Mouse (Mus musculus) hindbrain, embryonic 16.5 days (tissue): Measurements from ENCODE around the gene Rhoa. TPM values are rescaled to one million over a fixed set of nuclear protein-coding genes. Genes with fewer than 3 reads are reported as not detected.

Experiments
- ATAC-seq: fragments of 200-750 bp; cut with Nextera tagmentation; 2 replicates; pipeline ENCODE4 v1.8.0; 2017; ENCODE audit warnings: moderate TSS enrichment, moderate library complexity
- H3K27ac ChIP-seq: fragments of 300-500 bp; sonication (generic); 2 replicates; pipeline ENCODE4 v1.5.1; 2014; ENCODE audit warnings: low read depth, mild to moderate bottlenecking, control low read depth, low read length, moderate library complexity
- H3K27me3 ChIP-seq: fragments of 300-500 bp; sonication (generic); replicated peaks from 2 replicates; pipeline ENCODE4 v1.6.1; 2014; ENCODE audit warnings: low read length; ENCODE audit not compliant: control insufficient read depth, insufficient read depth
- H3K36me3 ChIP-seq: fragments of 300-500 bp; sonication (generic); 2 replicates; pipeline ENCODE4 v1.6.1; 2014; ENCODE audit warnings: mild to moderate bottlenecking, low read length, moderate library complexity, mixed read lengths; ENCODE audit not compliant: control insufficient read depth, insufficient read depth
- H3K4me1 ChIP-seq: fragments of 300-500 bp; sonication (generic); 2 replicates; pipeline ENCODE4 v1.6.1; 2014; ENCODE audit warnings: low read depth, low read length; ENCODE audit not compliant: control insufficient read depth, insufficient read depth
- H3K4me2 ChIP-seq: fragments of 300-500 bp; sonication (generic); 2 replicates; pipeline ENCODE4 v1.6.1; 2014; ENCODE audit warnings: mild to moderate bottlenecking, low read length, control low read depth, moderate library complexity
- H3K4me3 ChIP-seq: fragments of 300-500 bp; sonication (generic); 2 replicates; pipeline ENCODE4 v1.5.1; 2014; ENCODE audit warnings: mild to moderate bottlenecking, low read length, control low read depth, moderate library complexity
- H3K9ac ChIP-seq: fragments of 300-500 bp; sonication (generic); 2 replicates; pipeline ENCODE4 v1.6.1; 2014; ENCODE audit warnings: low read depth, mild to moderate bottlenecking, control low read depth, low read length, moderate library complexity
- H3K9me3 ChIP-seq: fragments of 300-500 bp; sonication (generic); 2 replicates; pipeline ENCODE4 v1.6.1; 2014; ENCODE audit warnings: mild to moderate bottlenecking, low read length, moderate library complexity; ENCODE audit not compliant: control insufficient read depth
- WGBS: fragments of 180-500 bp; shearing (Covaris S2); extraction: QIAGEN DNeasy Blood & Tissue Kit; methylation state at CpG from one replicate; pipeline ENCODE4 v1.1.7; 2014; 5-methylcytosine and 5-hydroxymethylcytosine counted together
- polyA plus RNA-seq: library from polyadenylated mRNA; unstranded; fragments of >200 nt; fragmentation: Nextera tagmentation; extraction: Ambion mirVana; gene quantifications from 2 replicates; pipeline ENCODE4 v1.2.1, GENCODE M21; 2015

The Rhoa gene
- polyA plus RNA-seq, 1 experiment from 2014 or later: 278 TPM

GRCm38 (mm10) chr9:108343331-108343730 lies 37.4 kb downstream of the Rhoa start:
- H3K9me3 ChIP-seq: no peaks in the 10 kb centered on the region
- no peaks in the 10 kb centered on the region for H3K36me3 ChIP-seq
- H3K27me3 ChIP-seq: no peaks in the 10 kb centered on the region
- 89% methylated on average over 3 of the region's 3 CpGs for WGBS
- H3K4me2 ChIP-seq: no peak overlapping the region
- no peak for ATAC-seq
- no peak overlapping the region for H3K9ac ChIP-seq
- H3K4me3 ChIP-seq: no peak overlapping the region
- no peak overlapping the region for H3K27ac ChIP-seq
- peaks cover 13% of the 10 kb centered on the region for H3K4me1 ChIP-seq

- WGBS: 88% methylated on average over 1 of the region's 1 CpGs
Observed at GRCm38 (mm10) chr9:108343835-108344234, 37.9 kb downstream of the Rhoa start.

GRCm38 (mm10) chr9:108344471-108344870 lies 38.5 kb downstream of the Rhoa start:
- no peaks in the 10 kb centered on the region for H3K36me3 ChIP-seq
- H3K4me2 ChIP-seq: no peak overlapping the region
- H3K4me3 ChIP-seq: no peak overlapping the region
- no peak overlapping the region for H3K27ac ChIP-seq
- WGBS: 85% methylated on average over 4 of the region's 4 CpGs
- H3K9ac ChIP-seq: no peak overlapping the region
- no peaks in the 10 kb centered on the region for H3K27me3 ChIP-seq
- no peak for ATAC-seq
- peaks cover 21% of the 10 kb centered on the region for H3K4me1 ChIP-seq
- H3K9me3 ChIP-seq: no peaks in the 10 kb centered on the region

More at GRCm38 (mm10) chr9:108343835-108344234, 37.9 kb downstream of the Rhoa start:
- no peaks in the 10 kb centered on the region for H3K27me3 ChIP-seq
- no peak overlapping the region for H3K4me2 ChIP-seq
- no peak overlapping the region for H3K27ac ChIP-seq
- no peak overlapping the region for H3K4me3 ChIP-seq
- no peaks in the 10 kb centered on the region for H3K36me3 ChIP-seq
- H3K4me1 ChIP-seq: peaks cover 15% of the 10 kb centered on the region
- ATAC-seq: no peak
- no peaks in the 10 kb centered on the region for H3K9me3 ChIP-seq
- H3K9ac ChIP-seq: no peak overlapping the region

DNA sequence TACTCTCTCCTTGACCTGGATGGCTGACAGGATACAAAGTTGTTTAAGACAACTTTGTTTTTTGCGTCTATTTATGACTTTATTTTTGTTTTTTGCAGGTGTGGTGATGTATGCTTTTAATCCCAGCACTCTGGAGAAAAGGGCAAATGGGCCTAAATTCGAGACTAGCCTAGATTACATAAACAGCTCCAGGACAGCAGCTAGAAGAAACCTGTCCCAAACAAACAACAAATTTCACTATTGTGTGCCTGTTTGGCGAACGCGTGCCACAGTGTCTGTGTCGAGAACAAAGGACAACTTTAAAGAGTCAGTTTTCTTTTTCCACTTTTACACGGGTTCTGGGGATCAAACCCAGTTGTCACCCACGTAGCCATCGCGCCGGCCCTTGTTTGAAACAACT lies 41.1 kb downstream of the Rhoa start:
- no peak for ATAC-seq
- 5% methylated on average over 11 of the region's 11 CpGs for WGBS
- peaks cover 11% of the 10 kb centered on the region for H3K4me1 ChIP-seq

GRCm38 (mm10) chr9:108347540-108348289 lies 41.8 kb downstream of the Rhoa start, which contains the start of gene Usp4:
TSS of gene Usp4 (plus strand) at chr9:108347853.
- Histone ChIP-seq H3K4me1 (peaks cover 11% of the 10 kb centered on the region), H3K9me3 (no peaks in the 10 kb centered on the region), H3K4me3 (peak within 1 kb of the TSS; percentile 99), H3K27me3 (no peaks in the 10 kb centered on the region), H3K36me3 (peaks cover 20% of the 10 kb centered on the region), H3K4me2 (peak within 1 kb of the TSS; percentile 92), H3K27ac (peak within 1 kb of the TSS; percentile 98), H3K9ac (peak within 1 kb of the TSS; percentile 90)
- ATAC-seq: peak; percentile 97
- under 1% methylated on average over 55 of the region's 75 CpGs for WGBS

More for the DNA sequence above, 41.1 kb downstream of the Rhoa start:
- Histone ChIP-seq H3K36me3 (peaks cover 17% of the 10 kb centered on the region), H3K4me2 (peak overlapping the region; percentile 92), H3K9me3 (no peaks in the 10 kb centered on the region), H3K4me3 (peak overlapping the region; percentile 99), H3K27ac (peak overlapping the region; percentile 98), H3K27me3 (no peaks in the 10 kb centered on the region), H3K9ac (peak overlapping the region; percentile 90)

GRCm38 (mm10) chr9:108348290-108348680 lies 42.4 kb downstream of the Rhoa start:
- Histone ChIP-seq H3K27me3 (no peaks in the 10 kb centered on the region), H3K9ac (peak overlapping the region; percentile 90), H3K27ac (peak overlapping the region; percentile 98), H3K4me1 (peaks cover 11% of the 10 kb centered on the region), H3K36me3 (peaks cover 24% of the 10 kb centered on the region), H3K9me3 (no peaks in the 10 kb centered on the region), H3K4me2 (peak overlapping the region; percentile 92), H3K4me3 (peak overlapping the region; percentile 99)
- WGBS: 7% methylated on average over 14 of the region's 14 CpGs
- no peak for ATAC-seq

DNA sequence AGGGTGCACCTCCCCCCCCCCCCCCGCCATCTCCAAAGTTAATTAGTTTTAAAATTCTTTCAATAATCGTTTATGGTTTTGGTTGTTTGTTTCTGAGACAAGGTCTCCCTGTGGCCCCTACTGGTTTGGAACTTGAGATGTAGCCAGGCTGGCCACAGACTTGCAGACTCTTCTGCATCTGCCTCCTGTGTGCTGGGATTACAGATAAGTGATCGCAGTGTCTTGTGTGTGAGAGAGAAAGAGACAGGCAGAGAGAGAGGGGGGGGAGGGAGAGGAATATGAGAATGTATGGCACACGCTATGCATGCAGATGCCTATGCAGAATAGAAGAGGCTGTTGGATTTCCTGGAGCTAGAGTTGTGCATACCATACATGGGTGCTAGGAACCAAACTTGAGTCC lies 43.8 kb downstream of the Rhoa start:
- ATAC-seq: no peak
- Histone ChIP-seq H3K4me2 (no peak overlapping the region), H3K27ac (no peak overlapping the region), H3K36me3 (peaks cover 34% of the 10 kb centered on the region), H3K4me1 (peaks cover 11% of the 10 kb centered on the region), H3K4me3 (no peak overlapping the region), H3K27me3 (no peaks in the 10 kb centered on the region), H3K9ac (no peak overlapping the region), H3K9me3 (no peaks in the 10 kb centered on the region)
- 91% methylated on average over 4 of the region's 4 CpGs for WGBS

DNA sequence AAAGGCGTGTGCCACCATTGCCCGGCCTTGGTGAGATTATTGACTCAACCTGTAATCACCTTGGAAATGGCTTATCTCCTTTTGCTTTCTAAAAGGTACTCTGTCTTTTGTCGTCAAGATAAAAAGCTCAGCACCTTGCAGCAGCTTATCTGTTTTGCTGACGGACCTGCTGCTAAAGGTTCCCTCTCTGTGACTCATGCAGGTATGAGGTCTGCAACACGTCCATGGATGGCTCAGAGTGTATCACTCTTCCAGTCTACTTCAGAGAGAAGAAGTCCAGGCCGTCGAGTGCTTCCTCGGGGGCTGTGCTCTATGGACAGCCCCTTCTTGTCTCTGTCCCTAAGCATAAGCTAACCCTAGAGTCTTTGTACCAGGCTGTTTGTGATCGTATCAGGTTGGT lies 72.3 kb downstream of the Rhoa start:
- Histone ChIP-seq H3K9me3 (no peaks in the 10 kb centered on the region), H3K36me3 (peaks cover 54% of the 10 kb centered on the region), H3K27me3 (no peaks in the 10 kb centered on the region), H3K4me1 (no peaks in the 10 kb centered on the region), H3K4me3 (no peak overlapping the region), H3K27ac (no peak overlapping the region), H3K9ac (no peak overlapping the region), H3K4me2 (no peak overlapping the region)
- 93% methylated on average over 9 of the region's 9 CpGs for WGBS
- ATAC-seq: no peak

GRCm38 (mm10) chr9:108378736-108379135 lies 72.8 kb downstream of the Rhoa start:
- Histone ChIP-seq H3K36me3 (peaks cover 53% of the 10 kb centered on the region), H3K9ac (no peak overlapping the region), H3K4me1 (no peaks in the 10 kb centered on the region), H3K4me3 (no peak overlapping the region), H3K4me2 (no peak overlapping the region), H3K27ac (no peak overlapping the region), H3K27me3 (no peaks in the 10 kb centered on the region), H3K9me3 (no peaks in the 10 kb centered on the region)
- WGBS: 90% methylated on average over 5 of the region's 5 CpGs
- no peak for ATAC-seq
